Mouse (Mus musculus): ENCODE results near the gene Stx4a. TPM values are rescaled to one million over a fixed set of nuclear protein-coding genes. Genes with fewer than 3 reads are reported as not detected.
A peak's percentile ranks its signal among the peaks of the same experiment; 100 is the strongest.

Gene Stx4a
- polyA plus RNA-seq, 1 experiment from 2014 or later = 15.0 TPM

- ATAC-seq (ENCODE audit: low FRiP score) (no peak), DNase-seq (ENCODE audit: low spot score) (no peak)
- H3K4me3 ChIP-seq (ENCODE audit: low read depth, low read length) = no peak overlapping the region
- no peak overlapping the region for H3K27ac ChIP-seq (ENCODE audit: low read depth, low read length)
- peaks cover 38% of the 10 kb centered on the region for H3K36me3 ChIP-seq (ENCODE audit: control insufficient read depth, insufficient read depth, low read length)
- peaks cover 2% of the 10 kb centered on the region for H3K4me1 ChIP-seq (replicated peaks; ENCODE audit: control insufficient read depth, insufficient read depth, low read length)
- H3K27me3 ChIP-seq (ENCODE audit: control insufficient read depth, insufficient read depth, low read length) = no peaks in the 10 kb centered on the region
- H3K9ac ChIP-seq (ENCODE audit: low read depth, low read length) = no peak overlapping the region
- no peak overlapping the region for H3K4me2 ChIP-seq (replicated peaks; ENCODE audit: low read depth, low read length)
- 90% methylated on average over 12 of the region's 12 CpGs for WGBS
- no peaks in the 10 kb centered on the region for H3K9me3 ChIP-seq (ENCODE audit: control insufficient read depth, low read length)
These were observed 56.3 kb downstream of the Stx4a start for GRCm38 (mm10) chr7:127880431-127880830.

DNA sequence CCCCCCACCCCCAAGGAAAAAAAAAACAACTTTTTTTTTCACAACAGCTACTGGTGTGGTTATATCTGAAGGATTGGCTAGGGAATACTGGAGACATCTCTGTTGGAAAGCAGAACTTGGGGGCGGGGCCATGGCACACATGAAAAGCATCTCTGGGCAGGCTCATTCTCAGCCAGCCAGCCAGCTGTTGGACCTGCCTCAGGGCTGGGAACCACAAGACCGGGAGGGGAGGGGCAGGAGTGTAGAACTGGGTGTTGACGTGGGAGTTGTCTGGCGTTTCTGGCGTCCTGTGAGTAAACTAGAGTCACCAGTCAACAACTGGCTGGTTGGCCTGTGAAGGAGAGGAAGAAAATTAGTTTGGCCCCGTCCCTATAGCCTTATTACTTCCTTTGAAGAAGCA is 61.9 kb downstream of the Stx4a start:
- H3K4me1 ChIP-seq (replicated peaks; ENCODE audit: control insufficient read depth, insufficient read depth, low read length) = no peaks in the 10 kb centered on the region; the same call in 1 of the 2 replicates
- H3K9ac ChIP-seq (ENCODE audit: low read depth, low read length) = no peak overlapping the region
- no peak overlapping the region for H3K4me2 ChIP-seq (replicated peaks; ENCODE audit: low read depth, low read length)
- no peak for DNase-seq (ENCODE audit: low spot score)
- no peak overlapping the region for H3K4me3 ChIP-seq (ENCODE audit: low read depth, low read length)
- H3K27me3 ChIP-seq (ENCODE audit: control insufficient read depth, insufficient read depth, low read length) = no peaks in the 10 kb centered on the region
- no peak overlapping the region for H3K27ac ChIP-seq (ENCODE audit: low read depth, low read length)
- WGBS = 82% methylated on average over 6 of the region's 6 CpGs
- H3K9me3 ChIP-seq (ENCODE audit: control insufficient read depth, low read length) = no peaks in the 10 kb centered on the region
- ATAC-seq (ENCODE audit: low FRiP score) = no peak
- peaks cover 24% of the 10 kb centered on the region for H3K36me3 ChIP-seq (ENCODE audit: control insufficient read depth, insufficient read depth, low read length)

- 91% methylated on average over 6 of the region's 6 CpGs for WGBS
- H3K36me3 ChIP-seq (ENCODE audit: control insufficient read depth, insufficient read depth, low read length) = peaks cover 21% of the 10 kb centered on the region
- DNase-seq (ENCODE audit: low spot score) = no peak
These were observed 62.5 kb downstream of the Stx4a start for GRCm38 (mm10) chr7:127886551-127886950.

GRCm38 (mm10) chr7:127887191-127887590 is 63.1 kb downstream of the Stx4a start:
- no peak overlapping the region for H3K4me3 ChIP-seq (ENCODE audit: low read depth, low read length)
- no peak overlapping the region for H3K27ac ChIP-seq (ENCODE audit: low read depth, low read length)
- no peak for DNase-seq (ENCODE audit: low spot score)
- no peaks in the 10 kb centered on the region for H3K27me3 ChIP-seq (ENCODE audit: control insufficient read depth, insufficient read depth, low read length)
- no peak for ATAC-seq (ENCODE audit: low FRiP score)
- H3K4me2 ChIP-seq (replicated peaks; ENCODE audit: low read depth, low read length) = no peak overlapping the region
- H3K4me1 ChIP-seq (replicated peaks; ENCODE audit: control insufficient read depth, insufficient read depth, low read length) = no peaks in the 10 kb centered on the region; the same call in 1 of the 2 replicates
- H3K9me3 ChIP-seq (ENCODE audit: control insufficient read depth, low read length) = no peaks in the 10 kb centered on the region
- WGBS = 88% methylated on average over 8 of the region's 8 CpGs
- H3K9ac ChIP-seq (ENCODE audit: low read depth, low read length) = no peak overlapping the region
- peaks cover 17% of the 10 kb centered on the region; the same call in 1 of the 2 replicates for H3K36me3 ChIP-seq (ENCODE audit: control insufficient read depth, insufficient read depth, low read length)

More at GRCm38 (mm10) chr7:127886551-127886950, 62.5 kb downstream of the Stx4a start:
- Histone ChIP-seq H3K4me2 (replicated peaks; ENCODE audit: low read depth, low read length) (no peak overlapping the region), H3K9me3 (ENCODE audit: control insufficient read depth, low read length) (no peaks in the 10 kb centered on the region), H3K27me3 (ENCODE audit: control insufficient read depth, insufficient read depth, low read length) (no peaks in the 10 kb centered on the region), H3K4me1 (replicated peaks; ENCODE audit: control insufficient read depth, insufficient read depth, low read length) (no peaks in the 10 kb centered on the region; the same call in 1 of the 2 replicates), H3K27ac (ENCODE audit: low read depth, low read length) (no peak overlapping the region), H3K9ac (ENCODE audit: low read depth, low read length) (0 out of 2 replicates have a peak overlapping the region, but pooled peaks have one; percentile 3), H3K4me3 (ENCODE audit: low read depth, low read length) (no peak overlapping the region)
- no peak for ATAC-seq (ENCODE audit: low FRiP score)

GRCm38 (mm10) chr7:127887781-127888180 is 63.7 kb downstream of the Stx4a start:
- no peak for DNase-seq (ENCODE audit: low spot score)
- Histone ChIP-seq H3K4me3 (ENCODE audit: low read depth, low read length) (no peak overlapping the region), H3K27ac (ENCODE audit: low read depth, low read length) (no peak overlapping the region)

GRCm38 (mm10) chr7:127888821-127889220 is 64.7 kb downstream of the Stx4a start:
- ATAC-seq (ENCODE audit: low FRiP score) (no peak), DNase-seq (ENCODE audit: low spot score) (no peak)
- peaks cover 12% of the 10 kb centered on the region; the same call in 1 of the 2 replicates for H3K36me3 ChIP-seq (ENCODE audit: control insufficient read depth, insufficient read depth, low read length)
- no peak overlapping the region for H3K9ac ChIP-seq (ENCODE audit: low read depth, low read length)
- 85% methylated on average over 3 of the region's 3 CpGs for WGBS
- H3K9me3 ChIP-seq (ENCODE audit: control insufficient read depth, low read length) = no peaks in the 10 kb centered on the region
- no peak overlapping the region for H3K4me3 ChIP-seq (ENCODE audit: low read depth, low read length)
- no peak overlapping the region for H3K27ac ChIP-seq (ENCODE audit: low read depth, low read length)
- no peaks in the 10 kb centered on the region for H3K27me3 ChIP-seq (ENCODE audit: control insufficient read depth, insufficient read depth, low read length)
- H3K4me2 ChIP-seq (replicated peaks; ENCODE audit: low read depth, low read length) = no peak overlapping the region
- H3K4me1 ChIP-seq (replicated peaks; ENCODE audit: control insufficient read depth, insufficient read depth, low read length) = no peaks in the 10 kb centered on the region; the same call in 1 of the 2 replicates

More at GRCm38 (mm10) chr7:127887781-127888180, 63.7 kb downstream of the Stx4a start:
- 88% methylated on average over 3 of the region's 3 CpGs for WGBS
- Histone ChIP-seq H3K36me3 (ENCODE audit: control insufficient read depth, insufficient read depth, low read length) (peaks cover 15% of the 10 kb centered on the region; the same call in 1 of the 2 replicates), H3K27me3 (ENCODE audit: control insufficient read depth, insufficient read depth, low read length) (no peaks in the 10 kb centered on the region), H3K9me3 (ENCODE audit: control insufficient read depth, low read length) (no peaks in the 10 kb centered on the region), H3K4me2 (replicated peaks; ENCODE audit: low read depth, low read length) (no peak overlapping the region), H3K9ac (ENCODE audit: low read depth, low read length) (no peak overlapping the region), H3K4me1 (replicated peaks; ENCODE audit: control insufficient read depth, insufficient read depth, low read length) (no peaks in the 10 kb centered on the region; the same call in 1 of the 2 replicates)
- no peak for ATAC-seq (ENCODE audit: low FRiP score)

- Histone ChIP-seq H3K9me3 (ENCODE audit: control insufficient read depth, low read length) (no peaks in the 10 kb centered on the region), H3K4me2 (replicated peaks; ENCODE audit: low read depth, low read length) (no peak within 1 kb of the TSS), H3K27ac (ENCODE audit: low read depth, low read length) (no peak within 1 kb of the TSS), H3K36me3 (ENCODE audit: control insufficient read depth, insufficient read depth, low read length) (peaks cover 5% of the 10 kb centered on the region; the same call in 1 of the 2 replicates), H3K9ac (ENCODE audit: low read depth, low read length) (no peak within 1 kb of the TSS), H3K4me3 (ENCODE audit: low read depth, low read length) (no peak within 1 kb of the TSS), H3K4me1 (replicated peaks; ENCODE audit: control insufficient read depth, insufficient read depth, low read length) (no peaks in the 10 kb centered on the region; the same call in 1 of the 2 replicates), H3K27me3 (ENCODE audit: control insufficient read depth, insufficient read depth, low read length) (no peaks in the 10 kb centered on the region)
- ATAC-seq (ENCODE audit: low FRiP score) = no peak
- no peak for DNase-seq (ENCODE audit: low spot score)
- WGBS = 45% methylated on average over 4 of the region's 4 CpGs
These were observed 66.7 kb downstream of the Stx4a start, which contains the start of gene Prss53 for GRCm38 (mm10) chr7:127890798-127891197. Gene Prss53, minus strand, starts transcription at chr7:127890970.

- Histone ChIP-seq H3K27ac (ENCODE audit: low read depth, low read length) (no peak overlapping the region), H3K36me3 (ENCODE audit: control insufficient read depth, insufficient read depth, low read length) (no peaks in the 10 kb centered on the region), H3K9ac (ENCODE audit: low read depth, low read length) (no peak overlapping the region), H3K27me3 (ENCODE audit: control insufficient read depth, insufficient read depth, low read length) (no peaks in the 10 kb centered on the region), H3K4me3 (ENCODE audit: low read depth, low read length) (no peak overlapping the region), H3K4me1 (replicated peaks; ENCODE audit: control insufficient read depth, insufficient read depth, low read length) (no peaks in the 10 kb centered on the region; the same call in 1 of the 2 replicates), H3K4me2 (replicated peaks; ENCODE audit: low read depth, low read length) (no peak overlapping the region; the same call in 1 of the 2 replicates), H3K9me3 (ENCODE audit: control insufficient read depth, low read length) (no peaks in the 10 kb centered on the region)
- ATAC-seq (ENCODE audit: low FRiP score) (no peak), DNase-seq (ENCODE audit: low spot score) (no peak)
- 91% methylated on average over 5 of the region's 5 CpGs for WGBS
These were observed 70.4 kb downstream of the Stx4a start for GRCm38 (mm10) chr7:127894480-127894879.

DNA sequence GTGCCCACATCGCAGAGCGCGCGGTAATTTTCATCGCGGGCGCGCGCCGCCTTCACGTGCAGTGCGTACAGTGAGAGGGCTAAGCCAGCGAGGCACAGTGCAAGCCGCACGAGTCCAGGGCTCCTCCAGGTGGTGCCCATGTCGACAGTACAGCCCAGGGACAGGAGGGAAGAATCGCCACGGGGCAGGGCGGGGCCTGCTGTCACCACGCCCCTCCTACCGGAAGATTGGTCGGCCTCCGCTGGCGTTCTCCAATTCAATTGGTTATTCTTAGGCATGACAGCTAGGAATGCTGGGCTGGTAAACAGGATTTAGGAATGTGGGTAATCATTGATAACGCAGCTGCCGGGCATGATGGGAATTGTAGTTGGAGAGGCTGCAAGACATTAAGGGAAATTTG is 71.3 kb downstream of the Stx4a start, which contains the start of the genes Gm21974 and Vkorc1:
Gene Gm21974, minus strand, starts transcription at position 13 of the 400 bp plus-strand sequence.
Gene Vkorc1, minus strand, starts transcription at position 176 of the 400 bp plus-strand sequence.
- Histone ChIP-seq H3K9ac (ENCODE audit: low read depth, low read length) (peak within 1 kb of the TSS; percentile 52), H3K4me2 (replicated peaks; ENCODE audit: low read depth, low read length) (peak within 1 kb of the TSS; percentile 59), H3K27ac (ENCODE audit: low read depth, low read length) (peak within 1 kb of the TSS; percentile 56), H3K4me3 (ENCODE audit: low read depth, low read length) (peak within 1 kb of the TSS; percentile 51), H3K27me3 (ENCODE audit: control insufficient read depth, insufficient read depth, low read length) (no peaks in the 10 kb centered on the region), H3K9me3 (ENCODE audit: control insufficient read depth, low read length) (no peaks in the 10 kb centered on the region), H3K36me3 (ENCODE audit: control insufficient read depth, insufficient read depth, low read length) (no peaks in the 10 kb centered on the region), H3K4me1 (replicated peaks; ENCODE audit: control insufficient read depth, insufficient read depth, low read length) (no peaks in the 10 kb centered on the region; the same call in 1 of the 2 replicates)
- ATAC-seq (ENCODE audit: low FRiP score) = peak; percentile 98
- peak; percentile 94 for DNase-seq (ENCODE audit: low spot score)
- 1% methylated on average over 26 of the region's 26 CpGs for WGBS

Data from hindbrain, embryonic 11.5 days (tissue).